Mouse (Mus musculus) midbrain, postnatal 0 days (tissue): ENCODE data around the gene Cnnm2. TPM values are rescaled to one million over a fixed set of nuclear protein-coding genes. Genes with fewer than 3 reads are reported as not detected.

ENCODE experiments used
- ATAC-seq: fragments of 200-750 bp; cut with Nextera tagmentation; 2 replicates; pipeline ENCODE4 v1.8.0; 2017; ENCODE audit warnings: moderate number of reproducible peaks, mild to moderate bottlenecking, moderate TSS enrichment, moderate library complexity; ENCODE audit not compliant: low FRiP score
- DNase-seq: peaks from one replicate; pipeline ENCODE4 v3.0.0-alpha.2; 2015; ENCODE audit warnings: low spot score
- H3K27ac ChIP-seq: fragments of 300-500 bp; sonication (generic); 2 replicates; pipeline ENCODE4 v1.5.1; 2014; ENCODE audit warnings: low read depth, mild to moderate bottlenecking, low read length, mixed read lengths
- H3K27me3 ChIP-seq: fragments of 300-500 bp; sonication (generic); 2 replicates; pipeline ENCODE4 v1.6.1; 2014; ENCODE audit warnings: low read length, control low read depth, mixed read lengths; ENCODE audit not compliant: insufficient read depth
- H3K36me3 ChIP-seq: fragments of 300-500 bp; sonication (generic); 2 replicates; pipeline ENCODE4 v1.6.1; 2014; ENCODE audit warnings: low read length, control low read depth, mixed read lengths; ENCODE audit not compliant: insufficient read depth
- H3K4me1 ChIP-seq: fragments of 300-500 bp; sonication (generic); 2 replicates; pipeline ENCODE4 v1.6.1; 2014; ENCODE audit warnings: mild to moderate bottlenecking, control low read depth, antibody characterized with exemption, low read length, mixed read lengths; ENCODE audit not compliant: insufficient read depth
- H3K4me2 ChIP-seq: fragments of 300-500 bp; sonication (generic); 2 replicates; pipeline ENCODE4 v1.6.1; 2014; ENCODE audit warnings: low read depth, mild to moderate bottlenecking, low read length, mixed read lengths; ENCODE audit not compliant: poor library complexity, severe bottlenecking
- H3K4me3 ChIP-seq: fragments of 300-500 bp; sonication (generic); 2 replicates; pipeline ENCODE4 v1.5.1; 2014; ENCODE audit warnings: low read depth, mild to moderate bottlenecking, low read length, moderate library complexity
- H3K9ac ChIP-seq: fragments of 300-500 bp; sonication (generic); replicated peaks from 2 replicates; pipeline ENCODE4 v1.6.1; 2014; ENCODE audit warnings: mild to moderate bottlenecking, low read length, moderate library complexity, mixed read lengths; ENCODE audit not compliant: poor library complexity, severe bottlenecking
- H3K9me3 ChIP-seq: fragments of 300-500 bp; sonication (generic); 2 replicates; pipeline ENCODE4 v1.6.1; 2016; ENCODE audit warnings: low read length, control low read depth
- CTCF ChIP-seq: IDR thresholded peaks from 2 replicates; pipeline ENCODE4 v1.5.1; 2016; ENCODE audit warnings: antibody characterized with exemption, mild to moderate bottlenecking
- whole genome bisulfite sequencing: fragments of 180-500 bp; shearing (Covaris S2); extraction: QIAGEN DNeasy Blood & Tissue Kit; methylation state at CpG from one replicate; pipeline ENCODE4 v1.1.7; 2014; 5-methylcytosine and 5-hydroxymethylcytosine counted together
- polyA plus RNA-seq: library from polyadenylated mRNA; unstranded; fragments of >200 nt; fragmentation: Nextera tagmentation; extraction: Ambion mirVana; gene quantifications from 2 replicates; pipeline ENCODE4 v1.2.1, GENCODE M21; 2015
- total RNA-seq: library from RNA; depleted of rRNA; stranded (reverse); fragments of >200 nt; gene quantifications from 2 replicates; pipeline ENCODE4 v1.2.3, GENCODE M21; 2014; rRNA removed

Gene Cnnm2
- 26.1 and 37.5 TPM in 2 replicates for total RNA-seq
- 8.2 and 8.3 TPM in 2 replicates for polyA plus RNA-seq

- H3K36me3 ChIP-seq, result no peaks in the 10 kb centered on the region
- H3K4me1 ChIP-seq, result peaks cover 14% of the 10 kb centered on the region; the same call in 1 of the 2 replicates
- peak within 1 kb of the TSS; percentile 97 for H3K4me2 ChIP-seq
- H3K4me3 ChIP-seq, result peak within 1 kb of the TSS; percentile 73
- DNase-seq (peak; percentile 100), ATAC-seq (peak; percentile 98)
- H3K9me3 ChIP-seq, result no peaks in the 10 kb centered on the region
- H3K27me3 ChIP-seq, result no peaks in the 10 kb centered on the region
- peak within 1 kb of the TSS; percentile 93 for H3K27ac ChIP-seq
- no peak; the same call in 1 of the 2 replicates for TF ChIP-seq CTCF
- peak within 1 kb of the TSS; percentile 76 for H3K9ac ChIP-seq
- WGBS, result under 1% methylated on average over 48 of the region's 59 CpGs
These were observed at the start of gene Cnnm2 for GRCm38 (mm10) chr19:46761247-46761946. TSS of gene Cnnm2 (plus strand) at chr19:46761596.

DNA sequence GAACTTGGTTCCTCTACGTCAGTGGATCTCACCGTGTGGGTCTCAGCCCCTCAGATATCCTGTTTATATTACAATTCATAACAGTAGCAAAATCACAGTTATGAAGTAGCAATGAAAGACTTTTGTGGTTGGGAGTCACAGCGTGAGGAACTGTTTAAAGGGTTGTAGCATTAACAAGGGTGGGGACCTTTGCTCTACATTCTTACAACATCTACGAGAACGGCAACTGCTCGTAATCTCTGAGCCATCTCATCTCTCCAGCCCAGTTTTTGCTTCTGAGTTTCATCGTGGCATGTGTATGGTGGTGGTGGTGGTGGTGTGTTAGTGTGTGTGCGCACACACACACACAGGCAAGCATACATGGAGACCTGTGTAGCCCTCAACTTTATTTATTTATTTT, 47.2 kb upstream of the Cnnm2 start:
- ATAC-seq (no peak), DNase-seq (no peak)
- Histone ChIP-seq H3K4me2 (no peak overlapping the region), H3K9ac (no peak overlapping the region), H3K4me1 (no peaks in the 10 kb centered on the region), H3K4me3 (no peak overlapping the region), H3K36me3 (no peaks in the 10 kb centered on the region), H3K27me3 (no peaks in the 10 kb centered on the region), H3K9me3 (no peaks in the 10 kb centered on the region), H3K27ac (no peak overlapping the region)
- 94% methylated on average over 8 of the region's 8 CpGs for WGBS
- no peak for TF ChIP-seq CTCF

GRCm38 (mm10) chr19:46715016-46715415, 46.4 kb upstream of the Cnnm2 start:
- Histone ChIP-seq H3K9me3 (no peaks in the 10 kb centered on the region), H3K9ac (no peak overlapping the region), H3K36me3 (peaks cover 2% of the 10 kb centered on the region; the same call in 1 of the 2 replicates), H3K4me1 (no peaks in the 10 kb centered on the region), H3K4me2 (no peak overlapping the region), H3K4me3 (no peak overlapping the region), H3K27me3 (no peaks in the 10 kb centered on the region), H3K27ac (no peak overlapping the region)
- 93% methylated on average over 8 of the region's 8 CpGs for WGBS
- ATAC-seq (no peak), DNase-seq (no peak)
- TF ChIP-seq CTCF, result no peak

DNA sequence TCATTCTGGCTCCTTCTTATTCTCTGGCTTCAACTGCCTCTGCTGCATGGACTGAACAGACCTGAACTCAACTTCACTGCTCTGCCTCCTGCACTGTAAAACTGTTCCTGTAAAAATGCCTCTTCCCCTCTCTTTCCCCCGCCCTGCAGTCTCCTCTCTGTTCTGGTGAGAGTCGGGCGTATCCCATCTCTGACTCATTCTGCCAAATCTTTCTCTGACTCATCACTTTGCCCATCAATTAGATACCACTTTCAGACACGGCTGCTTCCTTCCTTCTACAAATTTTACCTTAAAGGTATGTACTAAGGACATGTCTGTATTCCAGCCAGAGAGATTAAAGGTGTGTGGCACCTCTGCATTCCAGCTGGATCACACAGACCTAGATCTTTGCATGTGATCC, 43.2 kb upstream of the Cnnm2 start:
- Histone ChIP-seq H3K4me3 (no peak overlapping the region), H3K4me2 (no peak overlapping the region), H3K9me3 (no peaks in the 10 kb centered on the region), H3K4me1 (no peaks in the 10 kb centered on the region), H3K27me3 (no peaks in the 10 kb centered on the region), H3K27ac (no peak overlapping the region), H3K36me3 (peaks cover 3% of the 10 kb centered on the region; the same call in 1 of the 2 replicates), H3K9ac (no peak overlapping the region)
- DNase-seq (no peak), ATAC-seq (no peak)
- WGBS, result 92% methylated on average over 4 of the region's 4 CpGs
- no peak for TF ChIP-seq CTCF

DNA sequence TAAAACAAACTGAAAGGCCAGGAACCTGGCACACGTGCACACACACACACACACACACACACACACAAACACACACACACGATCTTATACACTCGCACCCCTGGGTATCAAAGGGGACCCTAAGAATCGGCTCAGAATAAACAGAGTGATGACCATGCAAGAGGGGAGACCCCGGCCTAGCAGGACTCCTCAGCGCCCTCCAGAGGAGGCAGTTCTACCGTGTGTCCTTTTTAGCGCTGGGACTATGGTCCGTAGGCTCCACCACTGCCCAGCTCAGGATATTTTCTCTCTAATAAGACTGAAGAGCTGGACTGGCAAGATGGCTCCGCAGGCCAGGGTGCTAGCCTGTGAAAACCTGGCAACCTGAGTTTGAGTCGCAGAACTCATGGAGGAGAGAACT, 37.0 kb upstream of the Cnnm2 start:
- H3K9ac ChIP-seq, result no peak overlapping the region
- ATAC-seq (no peak), DNase-seq (no peak)
- no peak overlapping the region for H3K27ac ChIP-seq
- H3K4me3 ChIP-seq, result no peak overlapping the region
- H3K27me3 ChIP-seq, result no peaks in the 10 kb centered on the region
- peaks cover 3% of the 10 kb centered on the region; the same call in 1 of the 2 replicates for H3K36me3 ChIP-seq
- H3K4me2 ChIP-seq, result no peak overlapping the region
- peak; percentile 3; the same call in 1 of the 2 replicates for TF ChIP-seq CTCF
- no peaks in the 10 kb centered on the region for H3K9me3 ChIP-seq
- H3K4me1 ChIP-seq, result no peaks in the 10 kb centered on the region
- 69% methylated on average over 11 of the region's 11 CpGs for WGBS

- no peak for TF ChIP-seq CTCF
- Histone ChIP-seq H3K27me3 (no peaks in the 10 kb centered on the region), H3K4me3 (no peak overlapping the region), H3K27ac (no peak overlapping the region), H3K9me3 (no peaks in the 10 kb centered on the region), H3K4me2 (no peak overlapping the region), H3K9ac (no peak overlapping the region), H3K36me3 (no peaks in the 10 kb centered on the region), H3K4me1 (no peaks in the 10 kb centered on the region)
- no peak for DNase-seq
- 95% methylated on average over 8 of the region's 8 CpGs for WGBS
- ATAC-seq, result no peak
These were observed 35.3 kb upstream of the Cnnm2 start for GRCm38 (mm10) chr19:46726142-46726541.
